Mouse (Mus musculus) ES-E14 (cell line): ENCODE measurements at regions not wholly inside any gene's neighbourhood (a gene's known extent, or its start where the extent isn't known, plus 50 kb on each side); places are given as distances from the start of the nearest gene placed in this dataset.

Source experiments
- HCFC1 ChIP-seq: IDR thresholded peaks from 2 replicates; pipeline ENCODE4 v1.6.1; 2012; ENCODE audit warnings: low read length, inconsistent platforms, borderline replicate concordance; ENCODE audit not compliant: insufficient read depth
- ZC3H11A ChIP-seq: IDR thresholded peaks from 2 replicates; pipeline ENCODE4 v1.6.1; 2012; ENCODE audit warnings: low read depth, mild to moderate bottlenecking, inconsistent platforms, low read length, borderline replicate concordance

DNA sequence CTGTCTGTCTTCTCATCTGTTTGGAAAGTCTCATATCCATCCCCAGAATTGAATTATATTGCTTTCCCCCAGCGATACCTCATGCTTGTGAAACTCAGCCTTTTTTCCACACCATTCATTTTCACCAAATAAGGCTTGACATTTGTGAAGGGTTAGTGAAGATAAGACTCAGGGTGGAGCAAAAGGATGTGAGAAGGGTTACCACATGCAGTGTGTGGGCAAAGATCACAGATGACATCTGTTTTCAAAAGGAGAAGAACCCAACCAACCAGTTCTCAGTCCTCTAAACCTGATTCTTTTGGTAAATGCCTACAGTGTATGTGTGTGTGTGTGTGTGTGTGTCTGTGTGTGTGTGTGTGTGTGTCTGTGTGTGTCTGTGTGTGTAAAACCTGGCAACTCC lies 909.3 kb upstream of the Lrrc6 start:
- TF ChIP-seq HCFC1 (no peak), ZC3H11A (no peak)
